Comparison of ENCODE assay signal across 19 mouse cellular contexts in the genomic region with DNA sequence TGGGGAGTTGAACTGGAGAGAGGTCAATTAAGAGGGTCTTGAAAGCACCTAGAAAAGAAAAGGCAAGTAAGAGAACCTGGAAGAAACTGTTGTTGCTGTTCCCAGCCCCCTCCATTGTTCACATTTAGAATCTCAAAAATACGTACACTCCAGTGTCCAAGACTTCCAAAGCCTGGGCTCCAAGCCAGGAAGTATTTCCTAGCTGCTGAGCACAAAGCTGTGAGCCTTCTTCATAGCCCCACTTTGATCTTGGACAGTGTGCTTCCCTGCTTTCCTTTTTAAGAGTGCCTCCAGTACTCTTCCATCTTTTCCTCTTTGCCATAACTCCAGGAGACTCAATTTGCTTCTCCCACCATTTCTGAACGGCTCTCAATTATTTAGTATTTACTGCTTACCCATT. TPM values are rescaled to one million over a fixed set of nuclear protein-coding genes. Genes with fewer than 3 reads are reported as not detected.
DNase-seq lines count a peak whose midpoint lies in the region; ATAC-seq and TF ChIP-seq lines count a peak whose summit lies in the region.
"Had no signal": no experiment of that assay in that cellular context is flagged by ENCODE, and none has a peak within 500 bp of the region (broad histone marks: within the 10 kb centered on the region; RNA-seq: fewer than 3 reads in every experiment).

No protein-coding gene starts in this region.

- H3K4me1 ChIP-seq in hindbrain, postnatal 0 days (ENCODE audit: insufficient read depth, low read length): no peaks in the 10 kb centered on the region
- H3K4me1 ChIP-seq in hindbrain, embryonic 16.5 days (ENCODE audit: control insufficient read depth, insufficient read depth, low read depth, low read length): no peaks in the 10 kb centered on the region
- no peaks in the 10 kb centered on the region for H3K4me1 ChIP-seq in lung, embryonic 15.5 days
- H3K4me1 ChIP-seq: forebrain, embryonic 10.5 days; hindbrain, embryonic 10.5 days; midbrain, embryonic 12.5 days; neural tube, embryonic 13.5 days had no signal

- 37% methylated on average over 2 of the region's 2 CpGs for WGBS in hindbrain, postnatal 0 days
- 51% methylated on average over 2 of the region's 2 CpGs for WGBS in hindbrain, embryonic 16.5 days
- 26% methylated on average over 2 of the region's 2 CpGs for WGBS in lung, embryonic 15.5 days

- peak; percentile 46 for DNase-seq in hindbrain, postnatal 0 days (ENCODE audit: low spot score)
- no peak for DNase-seq in lung, postnatal 4 days
- peak; percentile 19 for DNase-seq in left cerebral cortex, postnatal 4 days
- DNase-seq in right cerebral cortex, postnatal 4 days: peak; percentile 15
- DNase-seq in heart, adult 9 months (ENCODE audit: low spot score in 2 of 2): no peak
- DNase-seq: embryo, embryonic 11 days; gastrocnemius, postnatal 25 days; kidney, adult 18-20 months; liver, postnatal 0 days had no signal

- no peaks in the 10 kb centered on the region for H3K36me3 ChIP-seq in hindbrain, postnatal 0 days (ENCODE audit: insufficient read depth, low read length)
- H3K36me3 ChIP-seq in hindbrain, embryonic 16.5 days (ENCODE audit: control insufficient read depth, insufficient read depth, low read length): no peaks in the 10 kb centered on the region
- H3K36me3 ChIP-seq in lung, embryonic 15.5 days: no peaks in the 10 kb centered on the region
- H3K36me3 ChIP-seq: forebrain, embryonic 10.5 days; hindbrain, embryonic 10.5 days; midbrain, embryonic 12.5 days; neural tube, embryonic 13.5 days had no signal

- intact Hi-C loops in left cerebral cortex, postnatal 4 days (cut with DNase I): no loop called here

- H3K4me2 ChIP-seq in hindbrain, postnatal 0 days (ENCODE audit: low read depth, low read length): no peak overlapping the region
- no peak overlapping the region for H3K4me2 ChIP-seq in hindbrain, embryonic 16.5 days (ENCODE audit: low read length)
- H3K4me2 ChIP-seq in lung, embryonic 15.5 days: no peak overlapping the region
- H3K4me2 ChIP-seq: midbrain, embryonic 12.5 days; neural tube, embryonic 13.5 days had no signal

- TF ChIP-seq CTCF in hindbrain, postnatal 0 days (IDR thresholded peaks at IDR 0.05; ENCODE audit: low read depth): no peak

- ATAC-seq in hindbrain, postnatal 0 days: no peak
- ATAC-seq in hindbrain, embryonic 16.5 days: no peak
- peak; percentile 67; the same call in 1 of the 2 replicates for ATAC-seq in lung, embryonic 15.5 days (ENCODE audit: borderline replicate concordance, extremely low read depth, low FRiP score, low TSS enrichment)
- ATAC-seq: liver, postnatal 0 days had no signal

- no peak overlapping the region for H3K9ac ChIP-seq in hindbrain, postnatal 0 days (replicated peaks; ENCODE audit: low read length)
- no peak overlapping the region for H3K9ac ChIP-seq in hindbrain, embryonic 16.5 days (ENCODE audit: low read depth, low read length)
- H3K9ac ChIP-seq in lung, embryonic 15.5 days: no peak overlapping the region
- H3K9ac ChIP-seq: liver, postnatal 0 days; midbrain, embryonic 12.5 days; neural tube, embryonic 13.5 days had no signal

- H3K27me3 ChIP-seq in hindbrain, postnatal 0 days (ENCODE audit: insufficient read depth, low read length): no peaks in the 10 kb centered on the region
- H3K27me3 ChIP-seq in hindbrain, embryonic 16.5 days (replicated peaks; ENCODE audit: control insufficient read depth, insufficient read depth, low read length): no peaks in the 10 kb centered on the region
- no peaks in the 10 kb centered on the region for H3K27me3 ChIP-seq in lung, embryonic 15.5 days
- H3K27me3 ChIP-seq: midbrain, embryonic 12.5 days; neural tube, embryonic 13.5 days had no signal

- no peak overlapping the region for H3K27ac ChIP-seq in hindbrain, postnatal 0 days
- no peak overlapping the region for H3K27ac ChIP-seq in hindbrain, embryonic 16.5 days (ENCODE audit: low read depth, low read length)
- H3K27ac ChIP-seq in lung, embryonic 15.5 days: no peak overlapping the region
- H3K27ac ChIP-seq: forebrain, embryonic 10.5 days; hindbrain, embryonic 10.5 days; midbrain, embryonic 12.5 days; neural tube, embryonic 13.5 days had no signal

- no peak overlapping the region for H3K4me3 ChIP-seq in hindbrain, postnatal 0 days (ENCODE audit: low read length)
- no peak overlapping the region for H3K4me3 ChIP-seq in hindbrain, embryonic 16.5 days (ENCODE audit: low read length)
- no peak overlapping the region for H3K4me3 ChIP-seq in lung, embryonic 15.5 days
- H3K4me3 ChIP-seq: forebrain, embryonic 10.5 days; hindbrain, embryonic 10.5 days; midbrain, embryonic 12.5 days; neural tube, embryonic 13.5 days had no signal

- no peaks in the 10 kb centered on the region for H3K9me3 ChIP-seq in hindbrain, postnatal 0 days (ENCODE audit: low read length)
- no peaks in the 10 kb centered on the region for H3K9me3 ChIP-seq in hindbrain, embryonic 16.5 days (ENCODE audit: control insufficient read depth, low read length)
- H3K9me3 ChIP-seq in lung, embryonic 15.5 days: no peaks in the 10 kb centered on the region
- H3K9me3 ChIP-seq: forebrain, embryonic 10.5 days; hindbrain, embryonic 10.5 days; midbrain, embryonic 12.5 days; neural tube, embryonic 13.5 days had no signal

RNA-seq across cellular contexts. Expression of gene Nwd2, which starts 14.3 kb away (rescaled TPM):
- 23.1 and 26.1 TPM in 2 replicates for total RNA-seq in hindbrain, postnatal 0 days (2014; rRNA removed)
- polyA plus RNA-seq in hindbrain, postnatal 0 days (2015; fragmentation: Nextera tagmentation; extraction: Ambion mirVana): 10.2 and 11.0 TPM in 2 replicates
- polyA plus RNA-seq in hindbrain, embryonic 16.5 days (2015; fragmentation: Nextera tagmentation; extraction: Ambion mirVana): 12.1 and 12.6 TPM in 2 replicates
- polyA plus RNA-seq in lung, embryonic 15.5 days (2015; fragmentation: Nextera tagmentation; extraction: Ambion mirVana): 0.08 and 0.09 TPM in 2 replicates
- 10 to 100 TPM; 71.1 to 80.2 TPM for total RNA-seq in left cerebral cortex, postnatal 4 days (2021)
- total RNA-seq: adrenal gland, adult 18-20 months; gastrocnemius, postnatal 25 days; heart, adult 8-10 months had no signal
- polyA plus RNA-seq: forebrain, embryonic 10.5 days; large intestine, adult 2 months; liver, adult 2 months had no signal

Comparison
In these comparisons a context has a peak if more than half of its experiments do, and no peak if none do; other contexts are left out.
1. DNase-seq: peak in hindbrain, postnatal 0 days (single experiment), left cerebral cortex, postnatal 4 days (single experiment) and right cerebral cortex, postnatal 4 days (single experiment); none in lung, postnatal 4 days (0 of 2) and heart, adult 9 months (0 of 2).
2. RNA of gene Nwd2, which starts 14.3 kb away (polyA plus RNA-seq): 12.1 to 12.6 TPM in hindbrain, embryonic 16.5 days and 10.2 to 11.0 TPM in hindbrain, postnatal 0 days; 0.08 to 0.09 TPM in lung, embryonic 15.5 days; every median in the first group is over 10 times any median in the second.